Comparison of ENCODE assay signal across 12 mouse cellular contexts in genomic region chr7:130862501-130862900, GRCm38 (mm10). TPM values are rescaled to one million over a fixed set of nuclear protein-coding genes. Genes with fewer than 3 reads are reported as not detected.
DNase-seq lines count a peak whose midpoint lies in the region; ATAC-seq lines count a peak whose summit lies in the region.
"Had no signal": no experiment of that assay in that cellular context is flagged by ENCODE, and none has a peak within 500 bp of the region (broad histone marks: within the 10 kb centered on the region; RNA-seq: fewer than 3 reads in every experiment).

No protein-coding gene starts in this region.

- no peaks in the 10 kb centered on the region; the same call in 1 of the 2 replicates for H3K27me3 ChIP-seq in embryonic facial prominence, embryonic 14.5 days (replicated peaks; ENCODE audit: control insufficient read depth, insufficient read depth, low read length)
- peaks cover 45% of the 10 kb centered on the region for H3K27me3 ChIP-seq in embryonic facial prominence, embryonic 10.5 days (replicated peaks; ENCODE audit: low read depth, poor library complexity, severe bottlenecking)

- peak; percentile 39 for DNase-seq in embryonic facial prominence, embryonic 14.5 days (ENCODE audit: low spot score)
- DNase-seq in embryonic facial prominence, embryonic 10.5 days (ENCODE audit: low spot score), result no peak
- peak; percentile 40 to 63 for DNase-seq in lung, adult 18-20 months
- DNase-seq in lung, postnatal 14 days, result no peak
- peak; percentile 34 for DNase-seq in NIH3T3 (ENCODE audit: low read depth)
- peak; percentile 25 to 56 for DNase-seq in kidney, postnatal 25 days
- DNase-seq in adrenal gland, postnatal 36 days, result no peak
- DNase-seq: adrenal gland, postnatal 14 days; cerebellum, adult 11 months; thymus, adult 18-20 months had no signal

- no peak overlapping the region for H3K4me2 ChIP-seq in embryonic facial prominence, embryonic 14.5 days (ENCODE audit: low read depth, low read length)
- H3K4me2 ChIP-seq: liver, embryonic 11.5 days had no signal

- H3K4me3 ChIP-seq in embryonic facial prominence, embryonic 14.5 days (ENCODE audit: low read depth, low read length), result no peak overlapping the region
- no peak overlapping the region for H3K4me3 ChIP-seq in embryonic facial prominence, embryonic 10.5 days

- peaks cover 16% of the 10 kb centered on the region for H3K4me1 ChIP-seq in embryonic facial prominence, embryonic 14.5 days (ENCODE audit: control insufficient read depth, insufficient read depth, low read length)
- H3K4me1 ChIP-seq in embryonic facial prominence, embryonic 10.5 days, result peaks cover 35% of the 10 kb centered on the region

- no peak overlapping the region for H3K9ac ChIP-seq in embryonic facial prominence, embryonic 14.5 days (ENCODE audit: low read depth, low read length)

- H3K9me3 ChIP-seq in embryonic facial prominence, embryonic 14.5 days (ENCODE audit: control insufficient read depth, low read length), result no peaks in the 10 kb centered on the region
- no peaks in the 10 kb centered on the region for H3K9me3 ChIP-seq in embryonic facial prominence, embryonic 10.5 days

- ATAC-seq in embryonic facial prominence, embryonic 14.5 days (ENCODE audit: low read depth), result no peak
- ATAC-seq in megakaryocyte-erythroid progenitor cell, adult 5-6 weeks (replicated peaks; ENCODE audit: low FRiP score, low TSS enrichment, poor library complexity, severe bottlenecking), result no peak

- no peaks in the 10 kb centered on the region for H3K36me3 ChIP-seq in embryonic facial prominence, embryonic 14.5 days (ENCODE audit: control insufficient read depth, insufficient read depth, low read length)
- H3K36me3 ChIP-seq in embryonic facial prominence, embryonic 10.5 days (replicated peaks), result no peaks in the 10 kb centered on the region

- H3K27ac ChIP-seq in embryonic facial prominence, embryonic 14.5 days (replicated peaks; ENCODE audit: low read depth, low read length), result no peak overlapping the region
- no peak overlapping the region for H3K27ac ChIP-seq in embryonic facial prominence, embryonic 10.5 days (replicated peaks)

- 54% methylated on average over 1 of the region's 1 CpGs for WGBS in embryonic facial prominence, embryonic 14.5 days
- 62% methylated on average over 1 of the region's 1 CpGs for WGBS in embryonic facial prominence, embryonic 10.5 days

RNA-seq across cellular contexts. Expression of gene Plekha1, which starts 3.1 kb away (rescaled TPM):
- 33.1 and 34.9 TPM in 2 replicates for polyA plus RNA-seq in embryonic facial prominence, embryonic 14.5 days (2014; fragmentation: Nextera tagmentation; extraction: Ambion mirVana)
- 37.5 and 41.3 TPM in 2 replicates for polyA plus RNA-seq in embryonic facial prominence, embryonic 10.5 days (2016; fragmentation: Nextera tagmentation; extraction: Ambion mirVana)
- 1.2 and 5.4 TPM in 2 replicates for total RNA-seq in megakaryocyte-erythroid progenitor cell, adult 5-6 weeks (2014; fragmentation: Nextera tagmentation)
- 3.0 and 5.8 TPM in 2 replicates for total RNA-seq in megakaryocyte-erythroid progenitor cell, adult 5-6 weeks (2017)
- 10 to 100 TPM; 22.7 to 32.2 TPM for total RNA-seq in adrenal gland, postnatal 36 days (2021)

Comparison
In these comparisons a context has a peak if more than half of its experiments do, and no peak if none do; other contexts are left out.
1. DNase-seq: peak in embryonic facial prominence, embryonic 14.5 days (single experiment), lung, adult 18-20 months (2 of 2), NIH3T3 (single experiment) and kidney, postnatal 25 days (2 of 2); none in embryonic facial prominence, embryonic 10.5 days (single experiment), lung, postnatal 14 days (single experiment) and adrenal gland, postnatal 36 days (0 of 2).